Mouse (Mus musculus) C2C12 (cell line): ENCODE measurements around the gene Scn1b.

ENCODE experiments used
- CTCF ChIP-seq: IDR thresholded peaks from one replicate; pipeline ENCODE4 v1.5.1; 2011; ENCODE audit not compliant: control insufficient read depth, insufficient read depth, insufficient read length
- MAX ChIP-seq: IDR thresholded peaks from one replicate; pipeline ENCODE4 v1.6.1; 2011; ENCODE audit warnings: mild to moderate bottlenecking, control low read depth
- MYOG ChIP-seq: IDR thresholded peaks from one replicate; pipeline ENCODE4 v1.6.1; 2011; ENCODE audit not compliant: control insufficient read depth, insufficient read length; ENCODE audit errors: extremely low read depth
- USF1 ChIP-seq: IDR thresholded peaks from one replicate; pipeline ENCODE4 v1.6.1; 2011; ENCODE audit warnings: low read depth, mild to moderate bottlenecking, control low read depth, moderate library complexity

DNA sequence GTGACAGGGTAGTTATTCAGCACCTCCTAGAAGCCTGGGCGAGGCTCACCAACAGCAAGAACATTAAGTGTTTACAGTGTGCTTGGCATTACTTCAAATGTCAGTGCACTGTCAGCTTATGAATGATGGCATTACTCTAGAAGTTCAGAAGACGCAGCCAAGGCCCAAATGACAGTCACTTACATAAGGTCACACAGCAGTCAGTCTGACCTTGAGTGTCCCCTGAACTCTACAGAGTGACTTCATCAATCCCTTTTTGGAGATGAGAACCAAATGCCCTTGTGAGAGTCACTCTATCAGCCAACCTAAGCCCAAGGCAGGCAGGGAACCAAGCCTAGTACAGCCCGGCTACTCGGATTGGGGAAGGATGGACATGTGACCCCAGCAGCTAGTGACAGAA is 5.1 kb upstream of the Scn1b start:
- no peak for TF ChIP-seq CTCF
- no peak for TF ChIP-seq MYOG
- TF ChIP-seq MAX = no peak
- TF ChIP-seq USF1 = no peak
